Mouse (Mus musculus) ES-Bruce4 (cell line): ENCODE results near the gene Tspyl4. TPM values are rescaled to one million over a fixed set of nuclear protein-coding genes. Genes with fewer than 3 reads are reported as not detected.

Source experiments
- H3K27ac ChIP-seq: 2 replicates; pipeline ENCODE4 v1.5.1; 2012; ENCODE audit warnings: low read length, inconsistent platforms; ENCODE audit not compliant: insufficient read depth
- H3K27me3 ChIP-seq: 2 replicates; pipeline ENCODE4 v1.6.1; 2012; ENCODE audit warnings: mild to moderate bottlenecking, low read length, inconsistent platforms; ENCODE audit not compliant: control insufficient read depth, poor library complexity, insufficient read depth, severe bottlenecking
- H3K36me3 ChIP-seq: 2 replicates; pipeline ENCODE4 v1.6.1; 2012; ENCODE audit warnings: inconsistent platforms, mild to moderate bottlenecking, low read length, moderate library complexity; ENCODE audit not compliant: control insufficient read depth, poor library complexity, insufficient read depth, severe bottlenecking
- H3K4me1 ChIP-seq: one replicate; pipeline ENCODE4 v1.8.1; 2011; ENCODE audit warnings: low read length; ENCODE audit not compliant: control insufficient read depth, insufficient read depth
- H3K4me3 ChIP-seq: 2 replicates; pipeline ENCODE4 v1.5.1; 2011; ENCODE audit warnings: low read depth, mild to moderate bottlenecking, low read length
- H3K9ac ChIP-seq: 2 replicates; pipeline ENCODE4 v1.6.1; 2012; ENCODE audit warnings: low read depth, mild to moderate bottlenecking, inconsistent platforms; ENCODE audit not compliant: poor library complexity, severe bottlenecking
- H3K9me3 ChIP-seq: replicated peaks from 2 replicates; pipeline ENCODE4 v1.6.1; 2012; ENCODE audit warnings: mild to moderate bottlenecking, low read length, inconsistent platforms; ENCODE audit not compliant: control insufficient read depth, poor library complexity, insufficient read depth, severe bottlenecking
- CTCF ChIP-seq: IDR thresholded peaks from one replicate; pipeline ENCODE4 v1.8.1; 2011; ENCODE audit warnings: low read depth, low read length
- EP300 ChIP-seq: IDR thresholded peaks from 2 replicates; pipeline ENCODE4 v1.6.1; 2011; ENCODE audit warnings: low read depth, low read length; ENCODE audit not compliant: insufficient read depth
- POLR2A ChIP-seq: IDR thresholded peaks from one replicate; pipeline ENCODE4 v1.8.1; 2011; ENCODE audit warnings: low read length; ENCODE audit not compliant: insufficient read depth
- polyA plus RNA-seq: library from polyadenylated mRNA; stranded (reverse); fragments of >200 nt; gene quantifications from 2 replicates; pipeline ENCODE4 v1.2.4, GENCODE M21; 2011; ENCODE audit warnings: low read depth; ENCODE audit not compliant: missing spikeins, insufficient read depth, insufficient read length

The Tspyl4 gene
- polyA plus RNA-seq, 1 experiment = 1.2 TPM

DNA sequence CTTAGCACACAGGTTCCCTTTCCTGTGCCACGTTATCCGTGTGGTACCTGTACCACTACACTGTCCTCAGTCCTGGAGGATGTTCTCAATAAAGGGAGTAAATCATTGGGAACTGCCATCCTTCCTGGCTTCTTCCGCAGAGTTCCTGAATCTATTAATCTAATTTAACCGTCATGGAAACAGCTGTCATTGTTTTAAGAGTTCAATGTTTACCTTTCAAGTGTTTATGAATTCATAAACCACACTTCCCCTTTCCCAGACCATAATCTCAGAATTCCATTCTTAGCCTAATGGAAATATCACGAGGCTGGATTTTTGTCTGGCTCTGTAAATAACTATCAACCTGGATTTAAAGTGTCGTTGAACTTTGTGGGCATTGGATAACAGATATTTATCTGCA lies 43.8 kb downstream of the Tspyl4 start:
- Histone ChIP-seq H3K4me3 (no peak overlapping the region), H3K27ac (no peak overlapping the region), H3K9ac (no peak overlapping the region), H3K27me3 (no peaks in the 10 kb centered on the region), H3K9me3 (no peaks in the 10 kb centered on the region), H3K4me1 (no peaks in the 10 kb centered on the region), H3K36me3 (no peaks in the 10 kb centered on the region)
- TF ChIP-seq POLR2A (no peak), EP300 (no peak), CTCF (no peak)

GRCm38 (mm10) chr10:34341886-34342285 lies 44.6 kb downstream of the Tspyl4 start:
- Histone ChIP-seq H3K4me1 (no peaks in the 10 kb centered on the region), H3K9me3 (no peaks in the 10 kb centered on the region)

More at GRCm38 (mm10) chr10:34341886-34342285, 44.6 kb downstream of the Tspyl4 start:
- no peak overlapping the region for H3K4me3 ChIP-seq
- H3K27ac ChIP-seq = no peak overlapping the region
- H3K27me3 ChIP-seq = no peaks in the 10 kb centered on the region
- no peak for TF ChIP-seq POLR2A
- TF ChIP-seq CTCF = no peak
- TF ChIP-seq EP300 = no peak
- no peaks in the 10 kb centered on the region for H3K36me3 ChIP-seq
- no peak overlapping the region for H3K9ac ChIP-seq

Other genes with a start within 250 kb of the Tspyl4 start
- gene Calhm5, start 200.9 kb upstream of the Tspyl4 start, polyA plus RNA-seq = 0.18 TPM in 1 of 2 replicates, not detected in the other
- 0.61 TPM in 1 of 2 replicates, not detected in the other for gene Calhm6, start 169.5 kb upstream of the Tspyl4 start, polyA plus RNA-seq
- 51.4 and 59.1 TPM in 2 replicates for gene Dse, start 89.7 kb upstream of the Tspyl4 start, polyA plus RNA-seq
- 35.3 and 36.8 TPM in 2 replicates for gene Tspyl1, start 15.3 kb upstream of the Tspyl4 start, polyA plus RNA-seq
- gene Col10a1, start 92.5 kb downstream of the Tspyl4 start, polyA plus RNA-seq = 0.49 TPM in 1 of 2 replicates, not detected in the other
- 17.6 and 19.4 TPM in 2 replicates for gene Nt5dc1, start 121.1 kb downstream of the Tspyl4 start, polyA plus RNA-seq
- 0.32 and 0.42 TPM in 2 replicates for gene Frk, start 186.0 kb downstream of the Tspyl4 start, polyA plus RNA-seq